Mouse (Mus musculus) urinary bladder, adult 2 months (tissue): Measurements from ENCODE around the gene Jmjd6. TPM values are rescaled to one million over a fixed set of nuclear protein-coding genes. Genes with fewer than 3 reads are reported as not detected.

Experiments used
- DNase-seq: peaks from one replicate; pipeline ENCODE4 v3.0.0; 2022; ENCODE audit warnings: low spot score
- polyA plus RNA-seq: library from polyadenylated mRNA; depleted of rRNA; stranded (reverse); fragments of >200 nt; gene quantifications from 2 replicates; pipeline ENCODE4 v1.2.3, GENCODE M21; 2012; rRNA removed

Jmjd6 gene
- polyA plus RNA-seq, 1 experiment: 29.6 TPM

- DNase-seq: no peak
Measured at GRCm38 (mm10) chr11:116807116-116807515, 36.1 kb downstream of the Jmjd6 start.

GRCm38 (mm10) chr11:116806136-116807071 lies 36.8 kb downstream of the Jmjd6 start:
- DNase-seq: no peak

DNA sequence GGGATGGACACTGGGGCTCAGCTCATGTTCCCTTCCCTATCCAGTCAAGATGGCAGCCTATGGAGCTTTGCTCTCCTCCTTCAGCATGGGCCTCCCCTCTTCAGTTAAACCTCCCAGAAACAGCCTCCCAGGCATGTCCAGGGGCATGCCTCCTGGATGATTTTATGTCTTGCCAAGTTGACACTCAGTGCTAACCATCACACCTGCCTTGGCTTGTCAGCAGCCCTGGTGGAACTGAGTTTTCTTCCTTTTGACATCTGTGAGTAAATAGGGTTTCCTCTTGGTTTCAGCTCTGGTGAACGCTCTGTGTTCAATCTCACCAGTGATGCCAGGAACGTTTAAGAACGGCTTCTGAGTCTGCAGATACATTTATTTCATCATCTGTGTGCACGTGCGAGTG lies 40.5 kb downstream of the Jmjd6 start:
- no peak for DNase-seq

DNA sequence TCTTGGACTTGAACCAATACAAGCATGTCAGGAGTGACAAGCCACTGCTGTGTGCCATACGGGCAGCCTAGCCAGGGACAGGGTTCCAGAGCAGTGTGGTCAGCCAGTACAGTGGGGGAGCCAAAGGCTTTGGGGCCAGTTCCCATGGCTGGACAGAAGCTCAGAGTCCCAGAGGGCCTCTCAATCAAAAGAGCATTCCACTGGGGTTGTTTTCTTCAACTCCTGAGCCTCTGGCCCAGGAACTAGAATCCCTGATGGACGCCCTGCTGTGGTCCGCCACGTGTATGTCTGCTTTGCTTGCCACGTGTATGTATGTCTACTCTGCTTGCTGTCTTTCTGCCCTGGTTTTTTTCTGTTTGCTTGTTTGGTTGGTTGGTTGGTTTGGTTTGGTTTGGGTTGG lies 42.1 kb downstream of the Jmjd6 start:
- no peak for DNase-seq

DNA sequence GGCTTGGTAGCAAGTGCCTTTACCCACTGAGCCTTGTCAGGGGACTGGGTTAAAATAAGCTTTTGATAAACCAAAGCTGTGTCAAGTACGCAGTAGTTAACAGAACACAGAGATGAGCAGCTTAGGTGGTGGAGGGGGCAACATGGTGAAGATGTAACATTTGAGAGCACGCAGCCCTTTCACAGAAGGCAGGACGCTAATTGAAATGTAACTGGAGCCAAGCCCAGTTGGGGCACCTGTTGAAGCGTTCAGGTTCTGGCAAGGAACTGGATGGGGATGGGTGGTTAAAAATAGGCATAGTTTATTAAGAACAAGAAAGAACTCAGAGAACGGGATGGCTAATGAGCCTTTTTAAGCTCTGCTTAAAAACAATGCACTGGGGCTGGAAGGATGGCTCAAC lies 43.9 kb downstream of the Jmjd6 start:
- DNase-seq: no peak

Other genes with a start within 250 kb of the Jmjd6 start
- gene Rhbdf2, start 216.4 kb downstream of the Jmjd6 start, polyA plus RNA-seq: 15.4 and 17.0 TPM in 2 replicates
- 2.0 and 3.1 TPM in 2 replicates for gene Prcd, start 189.9 kb downstream of the Jmjd6 start, polyA plus RNA-seq
- gene Cygb, start 189.1 kb downstream of the Jmjd6 start, polyA plus RNA-seq: 156 and 160 TPM in 2 replicates
- 0.03 TPM in 1 of 2 replicates, not detected in the other for gene St6galnac1, start 67.9 kb downstream of the Jmjd6 start, polyA plus RNA-seq
- 42.8 and 63.1 TPM in 2 replicates for gene Mxra7, start 15.4 kb downstream of the Jmjd6 start, polyA plus RNA-seq
- gene Mettl23, start 171 bp downstream of the Jmjd6 start, polyA plus RNA-seq: 32.0 and 36.5 TPM in 2 replicates
- 26.3 and 27.6 TPM in 2 replicates for gene Mfsd11, start 9.0 kb upstream of the Jmjd6 start, polyA plus RNA-seq
- gene Srsf2, start 9.6 kb upstream of the Jmjd6 start, polyA plus RNA-seq: 319 and 429 TPM in 2 replicates
- gene Mgat5b, start 75.4 kb upstream of the Jmjd6 start, polyA plus RNA-seq: 0.13 and 0.22 TPM in 2 replicates